Mouse (Mus musculus): Measurements from ENCODE around the gene Zfp57. TPM values are rescaled to one million over a fixed set of nuclear protein-coding genes. Genes with fewer than 3 reads are reported as not detected.

Zfp57 gene
- polyA plus RNA-seq, 1 experiment from 2014 or later, result 250 TPM

- WGBS, result 63% methylated on average over 7 of the region's 7 CpGs
- H3K9me3 ChIP-seq, result no peaks in the 10 kb centered on the region
- peak overlapping the region; percentile 88 for H3K4me3 ChIP-seq
- H3K27me3 ChIP-seq, result no peaks in the 10 kb centered on the region
- peak overlapping the region; percentile 77 for H3K4me2 ChIP-seq
- H3K9ac ChIP-seq, result peak overlapping the region; percentile 100
- H3K4me1 ChIP-seq (replicated peaks), result peaks cover 69% of the 10 kb centered on the region
- ATAC-seq (ENCODE audit: low FRiP score, low read depth), result no peak
- no peaks in the 10 kb centered on the region for H3K36me3 ChIP-seq
- H3K27ac ChIP-seq (replicated peaks), result no peak overlapping the region
Observed at GRCm38 (mm10) chr17:37048383-37048782, 47.4 kb downstream of the Zfp57 start.

- H3K4me2 ChIP-seq, result peak overlapping the region; percentile 77
- peak overlapping the region; percentile 88 for H3K4me3 ChIP-seq
- peak; percentile 12; the same call in 1 of the 2 replicates for ATAC-seq (ENCODE audit: low FRiP score, low read depth)
- no peaks in the 10 kb centered on the region for H3K9me3 ChIP-seq
- no peaks in the 10 kb centered on the region for H3K27me3 ChIP-seq
- 3% methylated on average over 39 of the region's 39 CpGs for WGBS
- H3K9ac ChIP-seq, result peak overlapping the region; percentile 89
- peak overlapping the region; percentile 86 for H3K27ac ChIP-seq (replicated peaks)
- H3K4me1 ChIP-seq (replicated peaks), result peaks cover 67% of the 10 kb centered on the region
- peaks cover 11% of the 10 kb centered on the region for H3K36me3 ChIP-seq
Observed at GRCm38 (mm10) chr17:37049570-37050310, 48.8 kb downstream of the Zfp57 start.

GRCm38 (mm10) chr17:37050399-37050798 lies 49.4 kb downstream of the Zfp57 start:
- ATAC-seq (ENCODE audit: low FRiP score, low read depth), result peak; percentile 65
- peak overlapping the region; percentile 86 for H3K27ac ChIP-seq (replicated peaks)
- peak overlapping the region; percentile 89 for H3K9ac ChIP-seq
- no peaks in the 10 kb centered on the region for H3K27me3 ChIP-seq
- peak overlapping the region; percentile 77 for H3K4me2 ChIP-seq
- H3K4me3 ChIP-seq, result peak overlapping the region; percentile 88
- H3K9me3 ChIP-seq, result no peaks in the 10 kb centered on the region
- H3K36me3 ChIP-seq, result peaks cover 12% of the 10 kb centered on the region
- WGBS, result under 1% methylated on average over 22 of the region's 22 CpGs
- peaks cover 62% of the 10 kb centered on the region for H3K4me1 ChIP-seq (replicated peaks)

GRCm38 (mm10) chr17:37050876-37051275 lies 49.9 kb downstream of the Zfp57 start:
- Histone ChIP-seq H3K4me1 (replicated peaks) (peaks cover 62% of the 10 kb centered on the region), H3K9ac (peak overlapping the region; percentile 89), H3K9me3 (no peaks in the 10 kb centered on the region), H3K4me2 (peak overlapping the region; percentile 77), H3K27ac (replicated peaks) (peak overlapping the region; percentile 86), H3K27me3 (no peaks in the 10 kb centered on the region), H3K36me3 (peaks cover 17% of the 10 kb centered on the region), H3K4me3 (peak overlapping the region; percentile 88)
- 4% methylated on average over 26 of the region's 27 CpGs for WGBS
- peak; percentile 20 for ATAC-seq (ENCODE audit: low FRiP score, low read depth)

- Histone ChIP-seq H3K9me3 (no peaks in the 10 kb centered on the region), H3K4me2 (peak overlapping the region; percentile 77), H3K27me3 (no peaks in the 10 kb centered on the region), H3K9ac (no peak overlapping the region), H3K4me3 (peak overlapping the region; percentile 88), H3K4me1 (replicated peaks) (peaks cover 63% of the 10 kb centered on the region), H3K36me3 (peaks cover 25% of the 10 kb centered on the region), H3K27ac (replicated peaks) (no peak overlapping the region)
- ATAC-seq (ENCODE audit: low FRiP score, low read depth), result no peak
- 54% methylated on average over 4 of the region's 4 CpGs for WGBS
Observed at GRCm38 (mm10) chr17:37051745-37052144, 50.8 kb downstream of the Zfp57 start.

GRCm38 (mm10) chr17:37056957-37057356 lies 56.0 kb downstream of the Zfp57 start:
- Histone ChIP-seq H3K27ac (replicated peaks) (no peak overlapping the region), H3K9ac (no peak overlapping the region; the same call in 1 of the 2 replicates), H3K4me1 (replicated peaks) (peaks cover 18% of the 10 kb centered on the region), H3K9me3 (no peaks in the 10 kb centered on the region), H3K4me3 (no peak overlapping the region), H3K27me3 (no peaks in the 10 kb centered on the region), H3K4me2 (no peak overlapping the region), H3K36me3 (peaks cover 57% of the 10 kb centered on the region)
- 63% methylated on average over 6 of the region's 6 CpGs for WGBS
- no peak for ATAC-seq (ENCODE audit: low FRiP score, low read depth)

Other genes starting within 250 kb of the Zfp57 start
- not detected in 2 replicates for gene H2-M10.5, start 228.3 kb upstream of the Zfp57 start, polyA plus RNA-seq (2015; fragmentation: Nextera tagmentation; extraction: Ambion mirVana)
- gene H2-M10.6, start 189.0 kb upstream of the Zfp57 start, polyA plus RNA-seq (2015; fragmentation: Nextera tagmentation; extraction: Ambion mirVana), result not detected in 2 replicates
- gene Trim26, start 164.0 kb upstream of the Zfp57 start, polyA plus RNA-seq (2015; fragmentation: Nextera tagmentation; extraction: Ambion mirVana), result 49.9 and 50.8 TPM in 2 replicates
- gene Trim15, start 134.0 kb upstream of the Zfp57 start, polyA plus RNA-seq (2015; fragmentation: Nextera tagmentation; extraction: Ambion mirVana), result 0.64 and 0.83 TPM in 2 replicates
- 1.4 and 1.7 TPM in 2 replicates for gene Trim10, start 131.6 kb upstream of the Zfp57 start, polyA plus RNA-seq (2015; fragmentation: Nextera tagmentation; extraction: Ambion mirVana)
- gene Trim40, start 111.0 kb upstream of the Zfp57 start, polyA plus RNA-seq (2015; fragmentation: Nextera tagmentation; extraction: Ambion mirVana), result 0.06 and 0.14 TPM in 2 replicates
- gene Trim31, start 103.0 kb upstream of the Zfp57 start, polyA plus RNA-seq (2015; fragmentation: Nextera tagmentation; extraction: Ambion mirVana), result not detected in 2 replicates
- gene Rnf39, start 58.2 kb upstream of the Zfp57 start, polyA plus RNA-seq (2015; fragmentation: Nextera tagmentation; extraction: Ambion mirVana), result 1.5 and 1.7 TPM in 2 replicates
- 154 and 168 TPM in 2 replicates for gene Ppp1r11, start 49.4 kb upstream of the Zfp57 start, polyA plus RNA-seq (2015; fragmentation: Nextera tagmentation; extraction: Ambion mirVana)
- gene Znrd1, start 42.6 kb upstream of the Zfp57 start, polyA plus RNA-seq (2015; fragmentation: Nextera tagmentation; extraction: Ambion mirVana), result 55.2 and 55.6 TPM in 2 replicates
- gene Znrd1as, start 42.6 kb upstream of the Zfp57 start, polyA plus RNA-seq (2015; fragmentation: Nextera tagmentation; extraction: Ambion mirVana), result 5.4 and 5.8 TPM in 2 replicates
- 0.30 and 0.38 TPM in 2 replicates for gene 2410137M14Rik, start 19.9 kb upstream of the Zfp57 start, polyA plus RNA-seq (2015; fragmentation: Nextera tagmentation; extraction: Ambion mirVana)
- 2.5 and 3.1 TPM in 2 replicates for gene H2-M5, start 11.6 kb upstream of the Zfp57 start, polyA plus RNA-seq (2015; fragmentation: Nextera tagmentation; extraction: Ambion mirVana)
- gene Mog, start 22.2 kb downstream of the Zfp57 start, polyA plus RNA-seq (2015; fragmentation: Nextera tagmentation; extraction: Ambion mirVana), result 2.3 TPM in 2 replicates
- 85.2 and 86.0 TPM in 2 replicates for gene Gabbr1, start 44.8 kb downstream of the Zfp57 start, polyA plus RNA-seq (2015; fragmentation: Nextera tagmentation; extraction: Ambion mirVana)
- 0.08 TPM in 1 of 2 replicates, not detected in the other for gene Olfr90, start 87.3 kb downstream of the Zfp57 start, polyA plus RNA-seq (2015; fragmentation: Nextera tagmentation; extraction: Ambion mirVana)
- not detected in 2 replicates for gene Olfr91, start 97.1 kb downstream of the Zfp57 start, polyA plus RNA-seq (2015; fragmentation: Nextera tagmentation; extraction: Ambion mirVana)
- not detected in 2 replicates for gene Olfr92, start 118.9 kb downstream of the Zfp57 start, polyA plus RNA-seq (2015; fragmentation: Nextera tagmentation; extraction: Ambion mirVana)
- not detected in 2 replicates for gene Olfr93, start 160.3 kb downstream of the Zfp57 start, polyA plus RNA-seq (2015; fragmentation: Nextera tagmentation; extraction: Ambion mirVana)
- gene Ubd, start 192.7 kb downstream of the Zfp57 start, polyA plus RNA-seq (2015; fragmentation: Nextera tagmentation; extraction: Ambion mirVana), result 0.17 TPM in 1 of 2 replicates, not detected in the other
- gene Olfr94, start 199.8 kb downstream of the Zfp57 start, polyA plus RNA-seq (2015; fragmentation: Nextera tagmentation; extraction: Ambion mirVana), result not detected in 2 replicates
- 0.05 TPM in 1 of 2 replicates, not detected in the other for gene Olfr95, start 212.0 kb downstream of the Zfp57 start, polyA plus RNA-seq (2015; fragmentation: Nextera tagmentation; extraction: Ambion mirVana)
- gene Olfr96, start 219.0 kb downstream of the Zfp57 start, polyA plus RNA-seq (2015; fragmentation: Nextera tagmentation; extraction: Ambion mirVana), result not detected in 2 replicates
- not detected in 2 replicates for gene Olfr97, start 236.2 kb downstream of the Zfp57 start, polyA plus RNA-seq (2015; fragmentation: Nextera tagmentation; extraction: Ambion mirVana)

Measured in hindbrain, embryonic 15.5 days (tissue).